Mouse (Mus musculus) layer of hippocampus, adult 8-10 months (tissue): Measurements from ENCODE around the gene Cdh16. TPM values are rescaled to one million over a fixed set of nuclear protein-coding genes. Genes with fewer than 3 reads are reported as not detected.
"Not testable (repeated sequence)": the region's sequence is repeated elsewhere in the genome, so short reads cannot be mapped to it uniquely, and the experiment has no call there.

Experiments used
- DNase-seq, 2 experiments: peaks; one replicate each; pipeline ENCODE4 v3.0.0; 2022; ENCODE audit warnings: low spot score in 2 of 2
- total RNA-seq, 4 experiments: library from RNA; stranded (reverse); gene quantifications; 2 replicates each; pipeline ENCODE4 v1.2.4; 2022

Cdh16 gene
- total RNA-seq, 4 experiments from 2014 or later: not detected

GRCm38 (mm10) chr8:104577606-104578005, 46.6 kb downstream of the Cdh16 start:
- DNase-seq: not testable (repeated sequence)

- no peak for DNase-seq
Measured at GRCm38 (mm10) chr8:104576820-104577219, 47.4 kb downstream of the Cdh16 start.

GRCm38 (mm10) chr8:104570436-104571343, 53.5 kb downstream of the Cdh16 start:
- peak; percentile 49 to 86 for DNase-seq

GRCm38 (mm10) chr8:104569559-104569958, 54.6 kb downstream of the Cdh16 start:
- no peak for DNase-seq

GRCm38 (mm10) chr8:104565457-104565798, 58.8 kb downstream of the Cdh16 start:
- DNase-seq: no peak

GRCm38 (mm10) chr8:104564633-104565456, 59.4 kb downstream of the Cdh16 start:
- DNase-seq: peak; percentile 69 to 87

GRCm38 (mm10) chr8:104560731-104561130, 63.5 kb downstream of the Cdh16 start:
- no peak for DNase-seq

- no peak for DNase-seq
Measured at GRCm38 (mm10) chr8:104557226-104557625, 67.0 kb downstream of the Cdh16 start.

- no peak for DNase-seq
Measured at GRCm38 (mm10) chr8:104555191-104555590, 69.0 kb downstream of the Cdh16 start.

Other genes with a start within 250 kb of the Cdh16 start
- gene Cmtm4, start 228.6 kb downstream of the Cdh16 start, total RNA-seq: 10 to 100 TPM; 59.8 to 75.9 (median 66.7) TPM
- gene Dync1li2, start 181.3 kb downstream of the Cdh16 start, total RNA-seq: 100 to 1,000 TPM; 230 to 304 (median 242) TPM
- under 1 TPM; 0.65 to 0.80 (median 0.74) TPM for gene Terb1, start 114.5 kb downstream of the Cdh16 start, total RNA-seq
- 10 to 100 TPM; 48.5 to 59.0 (median 51.3) TPM for gene Nae1, start 89.8 kb downstream of the Cdh16 start, total RNA-seq
- 10 to 100 TPM; 17.9 to 28.0 (median 21.8) TPM for gene Car7, start 89.7 kb downstream of the Cdh16 start, total RNA-seq
- 10 to 100 TPM in 1 of 4 experiments, 1 to 10 TPM in 3; 8.0 to 10.2 (median 9.0) TPM for gene Pdp2, start 32.9 kb downstream of the Cdh16 start, total RNA-seq
- gene Rrad, start 6.9 kb upstream of the Cdh16 start, total RNA-seq: 1 to 10 TPM; 1.5 to 3.2 (median 1.9) TPM
- 10 to 100 TPM; 25.0 to 32.7 (median 30.3) TPM for gene Ciao2b, start 17.6 kb upstream of the Cdh16 start, total RNA-seq
- gene Ces2a, start 109.6 kb upstream of the Cdh16 start, total RNA-seq: not detected
- under 1 TPM in 1 of 4 experiments, not detected in 3; 0.21 TPM for gene Ces2b, start 207.2 kb upstream of the Cdh16 start, total RNA-seq
- gene Ces2c, start 222.7 kb upstream of the Cdh16 start, total RNA-seq: not detected